Comparison of ENCODE assay signal across 25 mouse cellular contexts in genomic region chr8:124641599-124641998, GRCm38 (mm10). TPM values are rescaled to one million over a fixed set of nuclear protein-coding genes. Genes with fewer than 3 reads are reported as not detected.
A peak's percentile ranks its signal among the peaks of the same experiment; 100 is the strongest.
DNase-seq lines count a peak whose midpoint lies in the region; ATAC-seq and TF ChIP-seq lines count a peak whose summit lies in the region.
"Had no signal": no experiment of that assay in that cellular context is flagged by ENCODE, and none has a peak within 500 bp of the region (broad histone marks: within the 10 kb centered on the region; RNA-seq: fewer than 3 reads in every experiment).

No protein-coding gene starts in this region.

- no peak for ATAC-seq in heart, embryonic 12.5 days (ENCODE audit: insufficient number of reproducible peaks, low FRiP score)
- no peak for ATAC-seq in heart, postnatal 0 days (ENCODE audit: insufficient read depth, low read depth)
- ATAC-seq: forebrain, embryonic 15.5 days; intestine, postnatal 0 days; Patski had no signal

- peak; percentile 35 for DNase-seq in adrenal gland, postnatal 14 days
- DNase-seq in adrenal gland, adult 8-10 months = no peak
- no peak for DNase-seq in heart, postnatal 10 days
- DNase-seq in heart, postnatal 0 days (ENCODE audit: low spot score) = no peak
- DNase-seq in heart, adult 9 months (ENCODE audit: low spot score in 2 of 2) = no peak
- DNase-seq: cerebellum, adult 18-20 months; cerebellum, postnatal 10 days; kidney, postnatal 4 days; layer of hippocampus, adult 9-11 months; lung, embryonic 14.5 days; lung, postnatal 14 days; midbrain, embryonic 14.5 days; thymus, adult 2 months; thymus, postnatal 36 days had no signal

- no peaks in the 10 kb centered on the region for H3K27me3 ChIP-seq in heart, embryonic 12.5 days (replicated peaks)
- H3K27me3 ChIP-seq in heart, postnatal 0 days (ENCODE audit: control insufficient read depth, insufficient read depth, low read length) = no peaks in the 10 kb centered on the region
- H3K27me3 ChIP-seq: embryonic facial prominence, embryonic 13.5 days; forebrain, embryonic 15.5 days; limb, embryonic 15.5 days; liver, embryonic 15.5 days; Patski had no signal

- no peak for TF ChIP-seq CTCF in heart, postnatal 0 days (IDR thresholded peaks at IDR 0.05; ENCODE audit: low read depth)

- 80% methylated on average over 8 of the region's 8 CpGs for WGBS in heart, embryonic 12.5 days
- WGBS in heart, postnatal 0 days = 66% methylated on average over 8 of the region's 8 CpGs

- H3K27ac ChIP-seq in heart, embryonic 12.5 days (ENCODE audit: poor library complexity, severe bottlenecking) = 0 out of 2 replicates have a peak overlapping the region, but pooled peaks have one; percentile 99
- H3K27ac ChIP-seq in heart, postnatal 0 days (ENCODE audit: low read depth) = peak overlapping the region; percentile 99
- H3K27ac ChIP-seq: embryonic facial prominence, embryonic 13.5 days; forebrain, embryonic 10.5 days; forebrain, embryonic 15.5 days; hindbrain, embryonic 14.5 days; kidney, postnatal 0 days; limb, embryonic 10.5 days; limb, embryonic 15.5 days; liver, embryonic 15.5 days had no signal

- H3K4me2 ChIP-seq in heart, embryonic 12.5 days = no peak overlapping the region
- H3K4me2 ChIP-seq in heart, postnatal 0 days (ENCODE audit: low read depth, low read length) = no peak overlapping the region
- H3K4me2 ChIP-seq: embryonic facial prominence, embryonic 13.5 days; forebrain, embryonic 15.5 days; hindbrain, embryonic 14.5 days; limb, embryonic 15.5 days; liver, embryonic 15.5 days; lung, embryonic 14.5 days had no signal

- H3K36me3 ChIP-seq in heart, embryonic 12.5 days = peaks cover 55% of the 10 kb centered on the region
- peaks cover 44% of the 10 kb centered on the region for H3K36me3 ChIP-seq in heart, postnatal 0 days (replicated peaks; ENCODE audit: control insufficient read depth, insufficient read depth, low read length)

- H3K4me1 ChIP-seq in heart, embryonic 12.5 days (replicated peaks) = peaks cover 57% of the 10 kb centered on the region
- H3K4me1 ChIP-seq in heart, postnatal 0 days (ENCODE audit: control insufficient read depth, insufficient read depth) = peaks cover 54% of the 10 kb centered on the region

- no peak overlapping the region for H3K4me3 ChIP-seq in heart, embryonic 12.5 days
- H3K4me3 ChIP-seq in heart, postnatal 0 days (ENCODE audit: low read depth, low read length) = no peak overlapping the region
- H3K4me3 ChIP-seq: embryonic facial prominence, embryonic 13.5 days; forebrain, embryonic 10.5 days; forebrain, embryonic 15.5 days; limb, embryonic 10.5 days; limb, embryonic 15.5 days; liver, embryonic 15.5 days had no signal

- H3K9ac ChIP-seq in heart, embryonic 12.5 days = no peak overlapping the region
- no peak overlapping the region for H3K9ac ChIP-seq in heart, postnatal 0 days (replicated peaks; ENCODE audit: low read depth, low read length)
- H3K9ac ChIP-seq: embryonic facial prominence, embryonic 13.5 days; forebrain, embryonic 15.5 days; hindbrain, embryonic 14.5 days; limb, embryonic 15.5 days; liver, embryonic 15.5 days; lung, embryonic 14.5 days had no signal

- intact Hi-C loops in heart, postnatal 10 days (cut with DNase I) = no loop called here

- no peaks in the 10 kb centered on the region; the same call in 1 of the 2 replicates for H3K9me3 ChIP-seq in heart, embryonic 12.5 days (replicated peaks)
- no peaks in the 10 kb centered on the region for H3K9me3 ChIP-seq in heart, postnatal 0 days (replicated peaks; ENCODE audit: control insufficient read depth, low read length)
- H3K9me3 ChIP-seq: embryonic facial prominence, embryonic 13.5 days; forebrain, embryonic 10.5 days; forebrain, embryonic 15.5 days; limb, embryonic 10.5 days; limb, embryonic 15.5 days; liver, embryonic 15.5 days had no signal

- TF ChIP-seq EP300 in heart, postnatal 0 days (IDR thresholded peaks at IDR 0.05; ENCODE audit: low read depth) = no peak

RNA-seq across cellular contexts. Expression of gene 2310022B05Rik, which starts 21.6 kb away (rescaled TPM):
- total RNA-seq in adrenal gland, postnatal 14 days (2021) = 38.6 and 39.1 TPM in 2 replicates
- 10 to 100 TPM; 39.9 to 50.2 (median 45.4) TPM for total RNA-seq in adrenal gland, adult 8-10 months (2022)
- 49.1 and 52.5 TPM in 2 replicates for polyA plus RNA-seq in heart, embryonic 12.5 days (2016; fragmentation: Nextera tagmentation; extraction: Ambion mirVana)
- total RNA-seq in heart, postnatal 10 days (2021) = 100 to 1,000 TPM; 144 to 160 TPM
- 144 and 164 TPM in 2 replicates for total RNA-seq in heart, postnatal 0 days (2014; rRNA removed; ENCODE audit: low replicate concordance)
- polyA plus RNA-seq in heart, postnatal 0 days (2015; fragmentation: Nextera tagmentation; extraction: Ambion mirVana) = 29.8 and 30.7 TPM in 2 replicates
